Mouse (Mus musculus): ENCODE results near the gene Tubgcp3.

The Tubgcp3 gene

GRCm38 (mm10) chr8:12672056-12672881, at the start of gene Tubgcp3:
Tubgcp3 (minus strand) TSS chr8:12672248.
- peak; percentile 98 for DNase-seq

GRCm38 (mm10) chr8:12719091-12719490, 47.0 kb upstream of the Tubgcp3 start:
- no peak for DNase-seq

- no peak for DNase-seq
Measured at GRCm38 (mm10) chr8:12715861-12716585, 44.0 kb upstream of the Tubgcp3 start.

GRCm38 (mm10) chr8:12711623-12712022, 39.6 kb upstream of the Tubgcp3 start:
- no peak for DNase-seq

- DNase-seq: no peak
Measured at GRCm38 (mm10) chr8:12703597-12703996, 31.5 kb upstream of the Tubgcp3 start.

- no peak for DNase-seq
Measured at GRCm38 (mm10) chr8:12702290-12702689, 30.2 kb upstream of the Tubgcp3 start.

- DNase-seq: no peak
Measured at GRCm38 (mm10) chr8:12698660-12699277, 26.7 kb upstream of the Tubgcp3 start.

GRCm38 (mm10) chr8:12688851-12689250, 16.8 kb upstream of the Tubgcp3 start:
- no peak for DNase-seq

- peak; percentile 95 for DNase-seq
Measured at GRCm38 (mm10) chr8:12677529-12677928, 5.5 kb upstream of the Tubgcp3 start.

GRCm38 (mm10) chr8:12671473-12672055, 484 bp downstream of the Tubgcp3 start:
- DNase-seq: peak; percentile 89

- DNase-seq: no peak
Measured at GRCm38 (mm10) chr8:12670965-12671364, 1.1 kb downstream of the Tubgcp3 start.

GRCm38 (mm10) chr8:12668832-12669231, 3.2 kb downstream of the Tubgcp3 start:
- no peak for DNase-seq

- peak; percentile 96 for DNase-seq
Measured at GRCm38 (mm10) chr8:12666530-12666929, 5.5 kb downstream of the Tubgcp3 start.

GRCm38 (mm10) chr8:12663105-12663456, 9.0 kb downstream of the Tubgcp3 start:
- no peak for DNase-seq

- no peak for DNase-seq
Measured at GRCm38 (mm10) chr8:12662375-12663104, 9.5 kb downstream of the Tubgcp3 start.

- no peak for DNase-seq
Measured at GRCm38 (mm10) chr8:12657411-12657810, 14.6 kb downstream of the Tubgcp3 start.

- DNase-seq: no peak
Measured at GRCm38 (mm10) chr8:12651246-12651645, 20.8 kb downstream of the Tubgcp3 start.

- DNase-seq: no peak
Measured at GRCm38 (mm10) chr8:12650495-12650894, 21.6 kb downstream of the Tubgcp3 start.

GRCm38 (mm10) chr8:12648951-12649350, 23.1 kb downstream of the Tubgcp3 start:
- no peak for DNase-seq

GRCm38 (mm10) chr8:12646536-12646935, 25.5 kb downstream of the Tubgcp3 start:
- DNase-seq: no peak

- DNase-seq: no peak
Measured at GRCm38 (mm10) chr8:12644894-12645293, 27.2 kb downstream of the Tubgcp3 start.

- no peak for DNase-seq
Measured at GRCm38 (mm10) chr8:12644341-12644740, 27.7 kb downstream of the Tubgcp3 start.

GRCm38 (mm10) chr8:12641527-12641926, 30.5 kb downstream of the Tubgcp3 start:
- DNase-seq: no peak

Measured in heart, adult 11 months (tissue).